Mouse (Mus musculus): ENCODE data around the gene Fam78a.

Gene Fam78a

GRCm38 (mm10) chr2:32102944-32103343 is 18.3 kb upstream of the Fam78a start:
- DNase-seq (ENCODE audit: extremely low spot score, low read depth, low spot score): no peak

- DNase-seq (ENCODE audit: extremely low spot score, low read depth, low spot score): no peak
These were observed 11.4 kb upstream of the Fam78a start for GRCm38 (mm10) chr2:32096122-32096420.

DNA sequence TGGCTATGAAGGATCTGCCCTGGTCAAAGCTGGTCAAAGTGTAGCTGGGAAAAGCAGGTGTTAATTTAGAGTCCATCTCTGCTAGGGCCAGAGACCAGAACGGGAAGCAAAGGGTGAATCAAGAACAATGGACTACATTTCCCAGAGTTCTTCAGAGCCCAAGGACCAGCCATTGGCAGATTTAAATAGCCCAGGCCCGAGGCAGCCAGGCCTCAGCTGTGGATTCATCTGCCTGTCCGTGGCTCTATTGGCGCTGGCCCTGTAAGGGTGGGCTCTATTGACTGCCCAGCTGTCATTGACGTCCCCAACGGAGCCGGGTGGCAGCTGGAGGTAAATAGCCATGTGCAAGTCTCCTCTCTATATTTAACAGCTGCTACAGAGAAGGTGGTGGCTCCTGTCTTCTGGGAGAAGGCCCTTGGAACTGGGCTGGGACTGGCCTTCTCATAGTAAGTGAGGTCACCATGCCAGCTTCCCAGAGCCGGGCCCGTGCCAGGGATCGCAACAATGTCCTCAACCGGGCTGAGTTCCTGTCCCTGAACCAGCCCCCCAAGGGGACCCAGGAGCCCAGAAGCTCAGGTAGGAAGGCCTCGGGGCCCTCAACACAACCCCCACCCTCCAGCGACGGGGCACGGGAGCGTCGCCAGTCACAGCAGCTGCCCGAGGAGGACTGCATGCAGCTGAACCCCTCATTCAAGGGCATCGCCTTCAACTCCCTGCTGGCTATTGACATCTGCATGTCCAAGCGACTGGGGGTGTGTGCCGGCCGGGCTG is 10.9 kb upstream of the Fam78a start, which contains the start of gene Plpp7:
Plpp7 (plus strand) TSS at position 178 of the 771 bp plus-strand sequence.
- DNase-seq (ENCODE audit: extremely low spot score, low read depth, low spot score): no peak

- DNase-seq (ENCODE audit: extremely low spot score, low read depth, low spot score): no peak
These were observed 9.5 kb upstream of the Fam78a start for GRCm38 (mm10) chr2:32094001-32094707.

GRCm38 (mm10) chr2:32091956-32092355 is 7.3 kb upstream of the Fam78a start:
- DNase-seq (ENCODE audit: extremely low spot score, low read depth, low spot score): no peak

DNA sequence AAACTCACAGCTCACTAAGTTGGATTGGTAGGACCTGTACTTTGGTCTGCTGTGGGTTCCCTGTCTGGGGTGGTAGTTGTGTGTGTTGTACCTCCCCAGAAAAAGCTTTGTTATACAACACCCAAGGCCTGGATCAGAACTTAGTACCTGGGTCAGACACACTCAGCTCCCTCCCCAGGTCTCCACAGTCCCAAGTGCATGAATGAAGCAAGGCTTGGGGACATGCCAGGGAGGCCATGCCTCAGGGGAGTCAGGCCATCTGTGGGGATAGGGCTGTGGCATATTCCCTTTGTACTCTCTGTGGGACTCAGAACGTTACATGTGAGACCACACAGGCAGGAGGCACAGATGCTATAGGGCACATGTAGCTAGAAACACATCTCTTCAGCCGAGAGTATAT is 5.5 kb upstream of the Fam78a start:
- no peak for DNase-seq (ENCODE audit: extremely low spot score, low read depth, low spot score)

GRCm38 (mm10) chr2:32089606-32090005 is 4.9 kb upstream of the Fam78a start:
- DNase-seq (ENCODE audit: extremely low spot score, low read depth, low spot score): no peak

DNA sequence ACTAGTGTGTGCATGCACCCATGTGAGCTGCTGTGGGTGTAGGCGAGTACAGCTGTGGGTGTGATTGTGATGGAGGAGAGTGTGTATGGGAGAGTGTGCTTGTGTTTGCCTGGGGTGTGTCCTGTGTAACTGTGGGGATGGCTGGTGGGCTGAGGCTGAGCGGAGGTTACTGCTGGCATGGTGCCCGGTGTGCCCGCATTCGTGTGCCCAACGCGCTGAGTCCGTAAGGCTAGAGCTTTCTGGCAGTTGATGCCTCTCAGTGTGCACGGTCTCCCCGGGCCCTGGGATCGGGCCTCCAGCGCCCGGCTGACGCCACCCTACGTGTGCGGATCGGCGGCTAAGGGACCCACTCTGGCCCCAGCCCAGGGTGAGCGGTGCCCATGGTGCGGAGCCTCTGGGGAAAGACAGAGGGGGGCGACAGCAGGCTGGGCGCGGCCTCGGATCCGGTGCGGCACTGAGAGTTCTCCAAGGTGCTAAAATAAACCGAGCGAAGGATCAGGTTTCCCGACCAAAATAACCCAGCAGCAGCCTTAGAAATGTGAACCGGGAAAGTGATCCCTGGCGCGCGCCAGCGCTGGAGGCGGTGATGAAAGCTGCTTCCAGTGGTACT is 3.8 kb upstream of the Fam78a start:
- peak; percentile 20 for DNase-seq (ENCODE audit: extremely low spot score, low read depth, low spot score)

DNA sequence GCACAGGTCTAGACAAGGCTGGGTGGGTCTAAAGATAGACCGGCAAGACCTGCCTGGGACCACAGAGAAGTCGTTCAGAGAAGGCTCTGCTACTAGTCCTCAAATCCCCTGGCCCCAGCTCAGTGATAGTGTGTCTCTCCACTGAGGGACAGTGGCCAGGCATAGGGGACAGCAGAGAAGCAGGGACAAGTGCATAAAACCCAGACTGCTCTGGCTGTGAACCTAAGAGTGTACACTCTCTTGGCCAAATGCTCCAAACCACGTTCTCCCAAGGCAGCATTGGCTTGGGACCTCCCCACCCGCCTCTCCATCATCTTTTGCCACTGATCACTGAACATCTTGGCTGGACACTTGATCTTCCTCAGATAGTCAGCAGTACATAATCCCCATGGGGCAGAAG is 2.9 kb upstream of the Fam78a start:
- DNase-seq (ENCODE audit: extremely low spot score, low read depth, low spot score): no peak

- DNase-seq (ENCODE audit: extremely low spot score, low read depth, low spot score): no peak
These were observed 574 bp upstream of the Fam78a start for GRCm38 (mm10) chr2:32085231-32085630.

DNA sequence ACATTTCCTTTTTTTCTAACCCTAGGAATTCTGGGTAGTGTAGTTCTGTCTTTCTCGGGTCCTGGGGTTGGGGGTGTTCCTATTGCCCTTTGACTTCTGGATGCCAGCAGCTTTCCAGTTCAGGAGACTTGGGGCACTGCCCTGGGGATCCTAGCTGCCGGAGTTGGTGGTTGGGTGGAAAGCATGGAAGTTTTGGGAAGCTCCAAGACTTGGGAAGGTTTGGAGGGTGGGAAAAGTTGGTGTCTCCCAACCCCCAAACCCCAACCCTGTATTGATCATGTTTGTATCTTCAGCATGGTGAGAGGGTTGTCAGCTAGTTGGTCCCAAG is 179 bp upstream of the Fam78a start:
- DNase-seq (ENCODE audit: extremely low spot score, low read depth, low spot score): no peak

DNA sequence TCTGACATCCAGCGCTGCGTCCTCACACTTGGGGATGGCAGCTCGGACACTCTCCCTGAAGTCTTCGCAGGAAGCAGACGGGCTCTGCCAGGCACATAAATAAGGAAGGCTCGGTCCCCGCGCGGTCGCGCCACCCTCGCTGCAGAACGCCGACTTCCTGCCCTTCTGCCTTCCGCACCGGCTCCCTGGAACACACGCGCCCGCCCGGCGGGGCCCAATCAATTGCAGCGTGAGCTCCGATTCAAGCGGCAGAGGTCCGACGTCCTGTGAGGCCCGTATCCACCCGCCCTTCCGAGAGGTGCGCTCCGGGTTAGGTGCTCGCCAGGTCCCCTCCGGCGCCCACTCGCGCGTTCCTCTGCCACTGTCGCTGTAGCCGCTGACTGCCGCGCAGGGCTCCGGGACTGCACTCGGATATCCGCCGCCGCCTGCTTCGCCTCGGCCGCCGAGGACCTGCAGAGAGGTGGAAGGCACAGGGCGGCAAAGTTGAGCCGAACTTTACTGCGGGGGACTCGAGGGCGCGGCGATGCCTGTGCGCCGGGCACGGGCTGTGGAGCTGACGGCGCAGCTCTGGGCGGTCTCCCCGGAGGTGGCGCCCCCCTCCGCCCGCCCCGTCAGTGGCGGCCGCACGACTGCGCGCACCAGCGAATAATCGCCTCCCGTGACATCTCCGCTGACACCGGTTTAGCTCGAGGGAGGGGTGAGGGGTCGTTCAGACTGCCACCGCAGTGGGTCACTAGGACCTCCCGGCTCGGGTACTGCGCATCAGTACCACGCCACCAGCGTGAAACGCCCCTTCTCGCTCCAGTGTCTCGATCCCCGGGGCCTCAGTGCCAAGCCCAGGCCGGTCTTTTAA is 1.3 kb downstream of the Fam78a start:
- DNase-seq (ENCODE audit: extremely low spot score, low read depth, low spot score): no peak

- DNase-seq (ENCODE audit: extremely low spot score, low read depth, low spot score): no peak
These were observed 2.4 kb downstream of the Fam78a start for GRCm38 (mm10) chr2:32082229-32082628.

- no peak for DNase-seq (ENCODE audit: extremely low spot score, low read depth, low spot score)
These were observed 3.2 kb downstream of the Fam78a start for GRCm38 (mm10) chr2:32081296-32081929.

- DNase-seq (ENCODE audit: extremely low spot score, low read depth, low spot score): no peak
These were observed 4.0 kb downstream of the Fam78a start for GRCm38 (mm10) chr2:32080681-32081080.

DNA sequence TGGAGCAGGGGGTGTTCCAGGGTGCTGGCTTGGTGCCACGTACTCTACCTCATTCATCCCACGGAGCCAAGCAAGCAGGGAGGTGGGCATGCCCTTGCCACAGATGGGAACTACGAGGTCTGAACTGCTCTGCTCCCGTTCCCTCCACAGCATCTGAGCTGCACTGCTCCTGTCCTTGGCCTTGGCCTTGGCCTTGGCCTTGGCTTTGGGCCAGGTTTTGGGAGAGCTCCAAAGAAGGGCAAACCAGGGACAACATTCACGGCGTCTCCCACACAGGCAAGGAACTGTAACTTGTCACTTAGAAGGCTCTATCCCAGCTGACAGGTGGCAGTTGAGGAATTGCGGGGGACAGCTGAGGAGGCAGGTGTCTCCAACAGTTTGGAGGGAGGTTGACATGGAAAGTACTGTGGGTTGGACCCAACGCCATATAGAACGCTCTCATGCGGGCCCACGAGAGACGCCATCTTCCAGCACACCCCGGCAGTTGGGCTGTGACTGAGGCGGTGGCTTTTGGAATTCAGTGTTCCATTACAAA is 5.4 kb downstream of the Fam78a start:
- DNase-seq (ENCODE audit: extremely low spot score, low read depth, low spot score): no peak

DNA sequence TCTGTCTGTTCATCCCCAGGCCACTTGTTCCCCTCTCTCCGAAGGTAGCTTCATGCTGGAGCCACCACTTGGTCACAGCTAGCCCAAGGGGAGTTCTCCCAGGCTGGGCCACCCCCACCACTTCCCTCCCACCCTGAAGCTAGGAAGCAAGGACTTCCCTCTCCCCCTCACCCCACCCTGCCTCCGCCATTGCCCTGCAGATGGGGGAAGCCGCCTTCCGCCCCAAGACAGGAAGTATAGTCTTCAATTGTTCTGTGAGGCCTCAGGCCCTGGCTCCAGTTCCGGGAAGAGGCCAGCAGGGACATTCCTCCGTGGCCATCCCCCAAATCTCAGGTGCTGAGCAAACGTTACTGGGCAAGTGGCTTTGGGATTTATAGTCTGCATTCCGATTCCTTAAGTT is 6.1 kb downstream of the Fam78a start:
- no peak for DNase-seq (ENCODE audit: extremely low spot score, low read depth, low spot score)

DNA sequence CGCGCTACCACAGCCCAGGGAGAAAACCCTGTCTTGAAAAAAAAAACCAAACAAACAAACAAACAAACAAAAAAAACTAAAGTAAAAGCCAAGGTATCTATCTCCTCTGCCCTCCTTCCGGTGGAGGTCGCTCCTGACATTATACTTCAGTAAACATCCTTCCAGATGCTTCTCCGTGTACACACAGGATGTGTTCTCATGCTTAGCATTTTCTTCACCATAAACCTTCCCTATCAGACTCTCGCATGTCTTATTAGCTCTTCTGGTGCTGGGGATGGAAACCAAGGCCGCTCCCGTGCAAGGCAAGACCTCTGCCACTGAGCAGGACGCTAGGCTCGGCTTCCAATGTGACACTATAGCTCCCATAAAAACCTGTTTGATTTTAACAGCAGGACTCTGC is 6.9 kb downstream of the Fam78a start:
- no peak for DNase-seq (ENCODE audit: extremely low spot score, low read depth, low spot score)

GRCm38 (mm10) chr2:32075368-32075767 is 9.3 kb downstream of the Fam78a start:
- DNase-seq (ENCODE audit: extremely low spot score, low read depth, low spot score): no peak

- no peak for DNase-seq (ENCODE audit: extremely low spot score, low read depth, low spot score)
These were observed 10.3 kb downstream of the Fam78a start for GRCm38 (mm10) chr2:32074404-32074803.

DNA sequence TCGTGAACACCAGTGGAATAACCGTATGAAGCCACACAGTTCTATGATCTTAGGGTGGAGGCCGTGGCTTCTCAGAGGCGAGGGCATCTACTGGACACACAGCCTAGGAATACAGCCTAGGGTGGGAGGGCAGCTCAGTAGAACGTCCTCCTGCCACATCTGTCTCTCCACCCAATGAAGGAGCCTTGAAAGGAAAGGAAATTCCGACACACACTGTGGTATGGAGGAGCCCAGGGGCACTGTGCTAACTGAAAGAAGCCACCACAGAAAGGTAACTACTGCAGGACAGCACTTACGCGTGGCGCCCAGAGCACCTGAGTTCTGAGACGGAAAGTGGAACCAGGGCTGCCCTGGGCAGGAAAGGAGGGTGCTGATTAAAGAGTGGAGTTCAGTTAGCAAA is 13.9 kb downstream of the Fam78a start:
- no peak for DNase-seq (ENCODE audit: extremely low spot score, low read depth, low spot score)

Data from hindlimb bud, embryonic 11.5 days (tissue).